Mouse (Mus musculus) embryonic facial prominence, embryonic 10.5 days (tissue): ENCODE results near the gene Oca2. TPM values are rescaled to one million over a fixed set of nuclear protein-coding genes. Genes with fewer than 3 reads are reported as not detected.

Source experiments
- DNase-seq: peaks from one replicate; pipeline ENCODE4 v3.0.0-alpha.2; 2017; ENCODE audit warnings: low spot score
- H3K27ac ChIP-seq: fragments of 300-500 bp; sonication (generic); replicated peaks from 2 replicates; pipeline ENCODE4 v1.5.1; 2016; ENCODE audit warnings: mild to moderate bottlenecking
- H3K27me3 ChIP-seq: fragments of 300-500 bp; sonication (generic); replicated peaks from 2 replicates; pipeline ENCODE4 v1.6.1; 2016; ENCODE audit warnings: low read depth, mild to moderate bottlenecking; ENCODE audit not compliant: poor library complexity, severe bottlenecking
- H3K36me3 ChIP-seq: fragments of 300-500 bp; sonication (generic); replicated peaks from 2 replicates; pipeline ENCODE4 v1.6.1; 2016; ENCODE audit warnings: mild to moderate bottlenecking, moderate library complexity
- H3K4me1 ChIP-seq: fragments of 300-500 bp; sonication (generic); 2 replicates; pipeline ENCODE4 v1.6.1; 2016
- H3K4me3 ChIP-seq: fragments of 300-500 bp; sonication (generic); 2 replicates; pipeline ENCODE4 v1.5.1; 2016; ENCODE audit warnings: mild to moderate bottlenecking, moderate library complexity
- H3K9me3 ChIP-seq: fragments of 300-500 bp; sonication (generic); 2 replicates; pipeline ENCODE4 v1.6.1; 2016; ENCODE audit warnings: mild to moderate bottlenecking
- WGBS: fragments of 180-500 bp; shearing (Covaris S2); methylation state at CpG from one replicate; pipeline ENCODE4 v1.1.7; 2016; 5-methylcytosine and 5-hydroxymethylcytosine counted together
- polyA plus RNA-seq: library from polyadenylated mRNA; unstranded; fragments of >200 nt; fragmentation: Nextera tagmentation; extraction: Ambion mirVana; gene quantifications from 2 replicates; pipeline ENCODE4 v1.2.1, GENCODE M21; 2016

Oca2 gene
- polyA plus RNA-seq, 1 experiment from 2014 or later, result 0.49 TPM

- Histone ChIP-seq H3K27me3 (no peaks in the 10 kb centered on the region), H3K4me1 (no peaks in the 10 kb centered on the region), H3K27ac (no peak overlapping the region), H3K4me3 (no peak overlapping the region), H3K36me3 (no peaks in the 10 kb centered on the region), H3K9me3 (no peaks in the 10 kb centered on the region)
- 76% methylated on average over 2 of the region's 2 CpGs for WGBS
- DNase-seq, result no peak
These were observed 182.4 kb downstream of the Oca2 start for GRCm38 (mm10) chr7:56421946-56422345.

DNA sequence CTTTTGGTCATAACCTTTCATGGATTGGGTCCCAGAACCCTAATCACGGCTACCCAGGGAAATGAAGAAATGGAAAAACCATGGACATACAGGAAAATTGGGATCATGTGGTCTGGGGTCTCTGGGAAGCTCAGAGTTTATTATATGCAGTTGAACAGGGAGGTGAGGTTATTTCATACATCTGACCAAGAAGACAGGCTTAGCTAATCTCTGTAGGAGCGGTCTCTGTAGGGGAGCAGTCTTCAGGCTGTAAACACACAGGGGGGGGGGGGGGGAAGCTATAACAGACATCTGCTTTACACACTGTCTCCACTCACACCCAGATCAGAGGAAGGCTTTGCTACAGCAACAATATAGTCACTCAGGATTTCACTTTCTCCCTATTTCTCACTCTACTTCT, 184.0 kb downstream of the Oca2 start:
- no peaks in the 10 kb centered on the region for H3K9me3 ChIP-seq
- no peak overlapping the region for H3K4me3 ChIP-seq
- no peaks in the 10 kb centered on the region for H3K4me1 ChIP-seq
- WGBS, result 89% methylated on average over 2 of the region's 2 CpGs
- H3K36me3 ChIP-seq, result no peaks in the 10 kb centered on the region
- no peak for DNase-seq
- no peak overlapping the region for H3K27ac ChIP-seq
- H3K27me3 ChIP-seq, result no peaks in the 10 kb centered on the region

- Histone ChIP-seq H3K9me3 (no peaks in the 10 kb centered on the region), H3K27me3 (no peaks in the 10 kb centered on the region), H3K27ac (no peak overlapping the region), H3K4me3 (no peak overlapping the region), H3K4me1 (no peaks in the 10 kb centered on the region), H3K36me3 (no peaks in the 10 kb centered on the region)
- no peak for DNase-seq
- 80% methylated on average over 4 of the region's 4 CpGs for WGBS
These were observed 221.4 kb downstream of the Oca2 start for GRCm38 (mm10) chr7:56460814-56461520.

DNA sequence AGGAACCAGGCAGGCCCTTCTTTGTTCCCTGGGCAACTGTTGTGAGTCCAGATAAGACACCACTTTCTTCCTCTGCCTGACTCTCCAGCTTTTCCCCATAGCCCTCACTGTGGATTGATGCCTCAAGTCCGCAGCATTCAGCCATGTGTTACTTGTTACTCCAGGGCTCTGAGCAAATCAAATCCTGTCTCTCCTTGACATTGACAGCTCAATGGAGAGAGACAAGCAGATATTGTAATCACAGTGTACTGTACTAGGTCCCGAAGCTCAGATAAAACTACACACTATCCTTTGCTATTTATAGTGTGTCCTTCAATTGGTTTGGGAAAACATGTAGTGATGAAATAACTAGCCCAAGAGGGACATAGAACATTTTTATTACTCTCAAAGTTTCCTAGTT, 258.7 kb downstream of the Oca2 start:
- no peaks in the 10 kb centered on the region for H3K36me3 ChIP-seq

GRCm38 (mm10) chr7:56499319-56499718, 259.8 kb downstream of the Oca2 start:
- no peak overlapping the region for H3K4me3 ChIP-seq
- no peaks in the 10 kb centered on the region for H3K4me1 ChIP-seq
- H3K27ac ChIP-seq, result no peak overlapping the region
- WGBS, result 75% methylated on average over 2 of the region's 2 CpGs
- H3K9me3 ChIP-seq, result no peaks in the 10 kb centered on the region
- no peaks in the 10 kb centered on the region for H3K36me3 ChIP-seq
- no peak for DNase-seq
- H3K27me3 ChIP-seq, result no peaks in the 10 kb centered on the region

More for the DNA sequence above, 258.7 kb downstream of the Oca2 start:
- no peak overlapping the region for H3K4me3 ChIP-seq
- 69% methylated on average over 2 of the region's 2 CpGs for WGBS
- no peak for DNase-seq
- H3K27ac ChIP-seq, result no peak overlapping the region
- H3K27me3 ChIP-seq, result no peaks in the 10 kb centered on the region
- no peaks in the 10 kb centered on the region for H3K9me3 ChIP-seq
- H3K4me1 ChIP-seq, result no peaks in the 10 kb centered on the region

- 74% methylated on average over 1 of the region's 1 CpGs for WGBS
- H3K27me3 ChIP-seq, result no peaks in the 10 kb centered on the region
- H3K36me3 ChIP-seq, result no peaks in the 10 kb centered on the region
- no peak overlapping the region for H3K27ac ChIP-seq
- DNase-seq, result no peak
- H3K4me3 ChIP-seq, result no peak overlapping the region
- no peaks in the 10 kb centered on the region for H3K4me1 ChIP-seq
- no peaks in the 10 kb centered on the region for H3K9me3 ChIP-seq
These were observed 260.2 kb downstream of the Oca2 start for GRCm38 (mm10) chr7:56499767-56500166.

DNA sequence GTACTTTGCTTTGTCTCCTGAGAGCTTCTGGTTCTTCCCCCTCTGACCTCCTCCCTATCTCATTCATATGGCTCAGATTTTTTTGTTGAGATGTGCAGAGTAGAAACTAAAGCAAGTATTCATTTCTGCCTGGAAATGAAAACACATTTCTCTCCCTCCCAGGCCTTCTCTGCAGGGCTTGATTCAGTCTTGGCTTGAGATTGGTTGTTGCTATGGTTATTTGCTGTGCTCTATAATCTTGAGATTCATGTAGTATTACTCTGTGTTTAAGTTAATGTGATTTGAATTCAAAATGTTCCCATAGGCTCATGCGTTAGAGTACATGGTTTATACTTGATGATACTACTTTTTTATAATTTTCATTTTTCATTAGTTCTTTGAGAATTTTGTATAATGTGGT, 260.9 kb downstream of the Oca2 start:
- H3K4me3 ChIP-seq, result no peak overlapping the region
- no peak overlapping the region for H3K27ac ChIP-seq
- H3K4me1 ChIP-seq, result no peaks in the 10 kb centered on the region
- H3K27me3 ChIP-seq, result no peaks in the 10 kb centered on the region
- H3K9me3 ChIP-seq, result no peaks in the 10 kb centered on the region
- H3K36me3 ChIP-seq, result no peaks in the 10 kb centered on the region
- WGBS, result 90% methylated on average over 1 of the region's 1 CpGs
- no peak for DNase-seq

DNA sequence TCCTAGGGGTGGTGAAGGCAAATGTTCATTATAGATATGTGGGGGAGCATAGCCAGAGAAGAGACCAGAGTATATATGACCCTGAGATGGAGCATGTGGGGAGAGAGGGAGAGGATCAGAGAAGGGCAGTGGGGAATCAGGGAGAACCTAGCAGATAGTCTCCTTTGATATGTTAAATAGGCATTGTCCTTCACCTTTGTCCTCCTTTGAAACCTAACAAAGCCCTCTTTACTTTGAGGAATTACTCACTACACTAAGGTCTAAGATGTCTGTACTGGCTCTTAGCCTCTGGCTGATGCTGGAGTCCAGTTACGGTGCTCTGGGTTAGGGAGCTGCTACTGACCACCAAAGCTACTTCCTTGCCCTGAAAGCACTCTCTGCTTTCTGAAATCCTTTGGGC, 279.0 kb downstream of the Oca2 start:
- no peaks in the 10 kb centered on the region for H3K36me3 ChIP-seq
- no peak for DNase-seq
- H3K27me3 ChIP-seq, result no peaks in the 10 kb centered on the region
- WGBS, result 31% methylated on average over 1 of the region's 1 CpGs
- no peak overlapping the region for H3K27ac ChIP-seq
- H3K4me3 ChIP-seq, result no peak overlapping the region
- H3K9me3 ChIP-seq, result no peaks in the 10 kb centered on the region
- no peaks in the 10 kb centered on the region for H3K4me1 ChIP-seq

DNA sequence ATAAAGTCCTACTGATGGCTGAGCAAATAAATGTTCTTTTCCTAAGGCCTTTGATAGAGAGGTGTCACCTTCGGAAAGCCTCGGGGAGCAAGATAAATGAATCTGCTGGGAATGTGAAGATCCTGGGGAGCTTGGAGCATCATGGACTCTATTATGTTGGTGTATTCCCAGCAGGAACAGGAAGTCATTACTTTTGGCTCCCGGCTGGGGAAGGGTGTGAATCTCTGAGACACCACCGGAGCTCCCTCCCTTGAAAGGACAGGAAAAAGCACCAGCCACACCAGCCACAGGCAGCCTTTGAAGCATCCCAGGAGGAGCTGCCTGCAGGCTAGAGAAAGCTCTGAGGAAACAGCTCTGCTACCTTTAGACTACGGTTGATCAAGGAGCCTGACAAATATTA, 280.2 kb downstream of the Oca2 start:
- Histone ChIP-seq H3K36me3 (no peaks in the 10 kb centered on the region), H3K4me3 (no peak overlapping the region), H3K9me3 (no peaks in the 10 kb centered on the region), H3K27me3 (no peaks in the 10 kb centered on the region), H3K27ac (no peak overlapping the region), H3K4me1 (no peaks in the 10 kb centered on the region)
- WGBS, result 7% methylated on average over 5 of the region's 5 CpGs
- no peak for DNase-seq

- DNase-seq, result no peak
- Histone ChIP-seq H3K27me3 (no peaks in the 10 kb centered on the region), H3K4me3 (no peak overlapping the region), H3K9me3 (no peaks in the 10 kb centered on the region), H3K4me1 (no peaks in the 10 kb centered on the region), H3K36me3 (no peaks in the 10 kb centered on the region), H3K27ac (no peak overlapping the region)
- 62% methylated on average over 2 of the region's 2 CpGs for WGBS
These were observed 295.3 kb downstream of the Oca2 start for GRCm38 (mm10) chr7:56534856-56535255.

- Histone ChIP-seq H3K36me3 (no peaks in the 10 kb centered on the region), H3K4me1 (peaks cover 10% of the 10 kb centered on the region; the same call in 1 of the 2 replicates), H3K4me3 (no peak overlapping the region), H3K9me3 (no peaks in the 10 kb centered on the region), H3K27ac (no peak overlapping the region), H3K27me3 (no peaks in the 10 kb centered on the region)
- no peak for DNase-seq
- WGBS, result 67% methylated on average over 4 of the region's 4 CpGs
These were observed 309.7 kb downstream of the Oca2 start for GRCm38 (mm10) chr7:56549226-56549625.

DNA sequence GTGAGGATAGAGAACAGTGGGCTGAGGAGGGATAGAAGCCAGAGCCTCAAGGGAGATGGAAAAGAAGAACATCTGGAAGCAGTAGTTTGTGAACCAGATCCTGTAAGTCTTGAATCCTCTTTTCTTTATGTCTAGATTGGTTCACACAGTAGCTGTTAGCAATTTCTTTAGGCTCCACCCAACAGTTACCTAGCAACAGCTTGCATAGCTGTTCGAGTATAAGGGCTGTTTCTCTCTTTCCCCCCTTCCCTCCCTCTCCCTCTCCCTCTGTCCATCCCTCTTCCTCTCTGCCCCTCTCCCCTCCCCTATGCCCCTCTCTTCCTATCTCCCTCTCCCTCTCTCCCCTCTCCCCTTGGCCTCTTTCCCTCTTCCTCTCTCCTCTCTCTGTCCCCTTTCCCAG, 312.2 kb downstream of the Oca2 start:
- no peak overlapping the region for H3K27ac ChIP-seq
- no peak overlapping the region for H3K4me3 ChIP-seq
- no peaks in the 10 kb centered on the region for H3K27me3 ChIP-seq
- H3K9me3 ChIP-seq, result no peaks in the 10 kb centered on the region
- 6% methylated on average over 1 of the region's 1 CpGs for WGBS
- H3K4me1 ChIP-seq, result peaks cover 10% of the 10 kb centered on the region; the same call in 1 of the 2 replicates
- no peak for DNase-seq
- no peaks in the 10 kb centered on the region for H3K36me3 ChIP-seq
